Mouse (Mus musculus) B cell, adult 62 days (primary cell): ENCODE data around the gene Mpzl1. TPM values are rescaled to one million over a fixed set of nuclear protein-coding genes. Genes with fewer than 3 reads are reported as not detected.

ENCODE experiments used
- total RNA-seq: library from RNA; stranded (reverse); gene quantifications from 4 replicates; pipeline ENCODE4 v1.2.4, GENCODE M21; 2023

Gene Mpzl1
- 0.40 to 0.52 TPM in 2 of 4 replicates, not detected in the others for total RNA-seq

DNA sequence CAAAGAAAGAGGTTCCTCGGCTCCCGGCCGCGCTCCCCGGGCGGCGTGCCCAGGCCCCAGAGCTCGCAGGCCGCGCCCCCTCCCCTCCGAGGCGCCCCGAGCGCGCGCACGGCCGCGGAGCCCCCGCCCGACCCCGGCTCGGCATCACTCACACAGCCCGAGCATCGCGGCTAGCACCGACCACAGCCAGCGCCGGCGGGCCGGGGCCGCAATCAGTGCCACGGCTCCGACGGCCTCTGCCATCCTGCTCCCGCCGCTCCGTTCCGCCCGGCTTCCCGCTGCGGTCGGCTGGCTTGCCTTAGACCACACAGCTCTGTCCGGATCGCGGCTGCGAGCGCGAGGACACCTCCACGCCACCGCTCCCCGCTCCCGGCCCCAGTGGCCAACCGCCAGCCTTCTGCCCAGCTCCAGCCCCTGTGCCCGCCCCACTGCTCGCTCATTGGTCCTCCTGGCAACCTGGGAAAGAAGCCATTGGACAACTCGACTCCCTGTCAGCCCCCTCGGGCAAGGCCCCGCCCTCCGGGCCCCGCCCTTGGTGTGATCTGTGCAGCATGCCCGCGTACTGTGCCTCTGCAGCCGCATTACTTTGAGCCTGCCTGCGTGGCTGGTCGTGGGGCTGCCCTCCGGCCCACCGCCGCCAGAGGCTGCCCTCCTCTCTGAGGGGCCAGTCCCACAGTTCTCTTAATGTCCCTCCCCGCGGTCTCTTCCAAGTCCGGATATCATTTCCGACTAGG is at the start of gene Mpzl1:
Gene Mpzl1, minus strand, starts transcription at position 388 of the 734 bp plus-strand sequence.

Other genes starting within 250 kb of the Mpzl1 start
- 24.3 to 33.2 TPM (median 28.8 TPM) in 4 replicates for gene Dcaf6, start 174.1 kb downstream of the Mpzl1 start, total RNA-seq
- gene Mpc2, start 173.9 kb downstream of the Mpzl1 start, total RNA-seq, result 26.9 to 35.5 TPM (median 33.0 TPM) in 4 replicates
- gene Adcy10, start 149.4 kb downstream of the Mpzl1 start, total RNA-seq, result 0.86 to 1.7 TPM (median 1.1 TPM) in 3 of 4 replicates, not detected in the other
- 275 to 285 TPM (median 277 TPM) in 4 replicates for gene Rcsd1, start 75.2 kb upstream of the Mpzl1 start, total RNA-seq
- gene Creg1, start 129.2 kb upstream of the Mpzl1 start, total RNA-seq, result 9.0 to 13.6 TPM (median 11.9 TPM) in 4 replicates
- 1.7 to 2.5 TPM (median 2.0 TPM) in 4 replicates for gene Cd247, start 154.1 kb upstream of the Mpzl1 start, total RNA-seq